Mouse (Mus musculus) lung, postnatal 0 days (tissue): ENCODE data around the gene Tmem140. TPM values are rescaled to one million over a fixed set of nuclear protein-coding genes. Genes with fewer than 3 reads are reported as not detected.

Experiments
- ATAC-seq: fragments of 200-750 bp; cut with Nextera tagmentation; 2 replicates; pipeline ENCODE4 v1.8.0; 2017; ENCODE audit warnings: moderate library complexity
- DNase-seq: peaks from one replicate; pipeline ENCODE4 v3.0.0-alpha.2; 2016; ENCODE audit warnings: low spot score
- H3K27ac ChIP-seq: fragments of 300-500 bp; sonication (generic); 2 replicates; pipeline ENCODE4 v1.5.1; 2014; ENCODE audit warnings: antibody characterized with exemption, mild to moderate bottlenecking, low read length, mixed read lengths
- H3K27me3 ChIP-seq: fragments of 300-500 bp; sonication (generic); replicated peaks from 2 replicates; pipeline ENCODE4 v1.6.1; 2014; ENCODE audit warnings: low read length, mixed read lengths; ENCODE audit not compliant: insufficient read depth
- H3K36me3 ChIP-seq: fragments of 300-500 bp; sonication (generic); 2 replicates; pipeline ENCODE4 v1.6.1; 2014; ENCODE audit warnings: low read length, mixed read lengths; ENCODE audit not compliant: insufficient read depth
- H3K4me1 ChIP-seq: fragments of 300-500 bp; sonication (generic); 2 replicates; pipeline ENCODE4 v1.6.1; 2014; ENCODE audit warnings: antibody characterized with exemption, low read depth, low read length, mixed read lengths; ENCODE audit not compliant: insufficient read depth
- H3K4me2 ChIP-seq: fragments of 300-500 bp; sonication (generic); replicated peaks from 2 replicates; pipeline ENCODE4 v1.6.1; 2014; ENCODE audit warnings: low read depth, mild to moderate bottlenecking, low read length, moderate library complexity, mixed read lengths
- H3K4me3 ChIP-seq: fragments of 300-500 bp; sonication (generic); 2 replicates; pipeline ENCODE4 v1.5.1; 2014; ENCODE audit warnings: low read depth, low read length
- H3K9ac ChIP-seq: fragments of 300-500 bp; sonication (generic); replicated peaks from 2 replicates; pipeline ENCODE4 v1.6.1; 2014; ENCODE audit warnings: low read depth, mild to moderate bottlenecking
- H3K9me3 ChIP-seq: fragments of 300-500 bp; sonication (generic); 2 replicates; pipeline ENCODE4 v1.6.1; 2016; ENCODE audit warnings: low read length, mixed read lengths
- CTCF ChIP-seq: IDR thresholded peaks from 2 replicates; pipeline ENCODE4 v1.5.1; 2016; ENCODE audit warnings: antibody characterized with exemption, mild to moderate bottlenecking
- EP300 ChIP-seq: IDR thresholded peaks from 2 replicates; pipeline ENCODE4 v1.6.1; 2016; ENCODE audit warnings: antibody characterized with exemption, mild to moderate bottlenecking, control low read depth
- WGBS: fragments of 180-500 bp; shearing (Covaris S2); extraction: QIAGEN DNeasy Blood & Tissue Kit; methylation state at CpG from one replicate; pipeline ENCODE4 v1.1.7; 2014; 5-methylcytosine and 5-hydroxymethylcytosine counted together
- polyA plus RNA-seq: library from polyadenylated mRNA; unstranded; fragments of >200 nt; fragmentation: Nextera tagmentation; extraction: Ambion mirVana; gene quantifications from 2 replicates; pipeline ENCODE4 v1.2.1, GENCODE M21; 2015

The Tmem140 gene
- polyA plus RNA-seq, 1 experiment from 2014 or later = 34.9 TPM

- Histone ChIP-seq H3K9ac (no peak overlapping the region), H3K27ac (no peak overlapping the region), H3K36me3 (no peaks in the 10 kb centered on the region), H3K9me3 (no peaks in the 10 kb centered on the region), H3K4me2 (no peak overlapping the region), H3K4me3 (no peak overlapping the region), H3K4me1 (no peaks in the 10 kb centered on the region), H3K27me3 (no peaks in the 10 kb centered on the region)
- 72% methylated on average over 2 of the region's 2 CpGs for WGBS
- DNase-seq (no peak), ATAC-seq (no peak)
- TF ChIP-seq CTCF (no peak), EP300 (no peak)
Observed at GRCm38 (mm10) chr6:34899127-34899526, 36.2 kb downstream of the Tmem140 start.

- Histone ChIP-seq H3K4me1 (peaks cover 5% of the 10 kb centered on the region; the same call in 1 of the 2 replicates), H3K27ac (no peak overlapping the region), H3K9me3 (no peaks in the 10 kb centered on the region), H3K36me3 (peaks cover 7% of the 10 kb centered on the region; the same call in 1 of the 2 replicates), H3K9ac (no peak overlapping the region), H3K4me2 (no peak overlapping the region), H3K27me3 (no peaks in the 10 kb centered on the region), H3K4me3 (no peak overlapping the region)
- DNase-seq (no peak), ATAC-seq (no peak)
- TF ChIP-seq EP300 (no peak), CTCF (no peak)
- WGBS = 87% methylated on average over 2 of the region's 2 CpGs
Observed at GRCm38 (mm10) chr6:34900990-34901389, 38.0 kb downstream of the Tmem140 start.

- peak overlapping the region; percentile 42 for H3K4me2 ChIP-seq
- no peak overlapping the region for H3K4me3 ChIP-seq
- H3K36me3 ChIP-seq = peaks cover 7% of the 10 kb centered on the region; the same call in 1 of the 2 replicates
- peak overlapping the region; percentile 39; the same call in 1 of the 2 replicates for H3K27ac ChIP-seq
- no peaks in the 10 kb centered on the region for H3K9me3 ChIP-seq
- no peaks in the 10 kb centered on the region for H3K27me3 ChIP-seq
- ATAC-seq (no peak), DNase-seq (no peak)
- 35% methylated on average over 9 of the region's 9 CpGs for WGBS
- H3K4me1 ChIP-seq = peaks cover 9% of the 10 kb centered on the region; the same call in 1 of the 2 replicates
- H3K9ac ChIP-seq = no peak overlapping the region
- TF ChIP-seq EP300 (no peak), CTCF (no peak)
Observed at GRCm38 (mm10) chr6:34901911-34902444, 39.0 kb downstream of the Tmem140 start.

- Histone ChIP-seq H3K4me3 (no peak overlapping the region), H3K27ac (peak overlapping the region; percentile 79), H3K4me1 (peaks cover 9% of the 10 kb centered on the region; the same call in 1 of the 2 replicates), H3K36me3 (peaks cover 7% of the 10 kb centered on the region; the same call in 1 of the 2 replicates), H3K27me3 (no peaks in the 10 kb centered on the region), H3K9ac (no peak overlapping the region), H3K4me2 (peak overlapping the region; percentile 42), H3K9me3 (no peaks in the 10 kb centered on the region)
- TF ChIP-seq EP300 (no peak), CTCF (no peak)
- peak; percentile 84 for DNase-seq
- 59% methylated on average over 7 of the region's 7 CpGs for WGBS
- ATAC-seq = peak; percentile 40
Observed at GRCm38 (mm10) chr6:34902578-34902977, 39.6 kb downstream of the Tmem140 start.

GRCm38 (mm10) chr6:34903441-34903840 is 40.5 kb downstream of the Tmem140 start:
- Histone ChIP-seq H3K36me3 (peaks cover 7% of the 10 kb centered on the region; the same call in 1 of the 2 replicates), H3K4me2 (peak overlapping the region; percentile 42), H3K9ac (no peak overlapping the region), H3K27me3 (no peaks in the 10 kb centered on the region), H3K4me3 (no peak overlapping the region), H3K4me1 (peaks cover 9% of the 10 kb centered on the region; the same call in 1 of the 2 replicates), H3K27ac (peak overlapping the region; percentile 79), H3K9me3 (no peaks in the 10 kb centered on the region)
- DNase-seq (peak; percentile 92), ATAC-seq (peak; percentile 82)
- whole genome bisulfite sequencing = 57% methylated on average over 5 of the region's 5 CpGs
- TF ChIP-seq EP300 (no peak), CTCF (no peak)

- H3K4me2 ChIP-seq = 0 out of 2 replicates have a peak overlapping the region, but pooled peaks have one; percentile 8
- H3K27ac ChIP-seq = peak overlapping the region; percentile 79
- H3K9me3 ChIP-seq = no peaks in the 10 kb centered on the region
- no peak overlapping the region for H3K4me3 ChIP-seq
- DNase-seq (peak; percentile 86), ATAC-seq (peak; percentile 88)
- TF ChIP-seq EP300 (peak; percentile 76; the same call in 1 of the 2 replicates), CTCF (no peak)
- 0 out of 2 replicates have a peak overlapping the region, but pooled peaks have one; percentile 16 for H3K9ac ChIP-seq
- peaks cover 9% of the 10 kb centered on the region; the same call in 1 of the 2 replicates for H3K4me1 ChIP-seq
- H3K36me3 ChIP-seq = peaks cover 7% of the 10 kb centered on the region; the same call in 1 of the 2 replicates
- no peaks in the 10 kb centered on the region for H3K27me3 ChIP-seq
- 46% methylated on average over 10 of the region's 10 CpGs for WGBS
Observed at GRCm38 (mm10) chr6:34903851-34904250, 40.9 kb downstream of the Tmem140 start.
